Mouse (Mus musculus): ENCODE results near the gene Itgb3bp. TPM values are rescaled to one million over a fixed set of nuclear protein-coding genes. Genes with fewer than 3 reads are reported as not detected.

Itgb3bp gene
- polyA plus RNA-seq, 1 experiment = 7.6 TPM

GRCm38 (mm10) chr4:99724331-99724730 is 205.3 kb downstream of the Itgb3bp start:
- Histone ChIP-seq H3K4me3 (ENCODE audit: control insufficient read depth, low read depth, low read length) (no peak overlapping the region), H3K4me1 (ENCODE audit: control insufficient read depth, insufficient read depth, low read length) (no peaks in the 10 kb centered on the region), H3K36me3 (ENCODE audit: control insufficient read depth, insufficient read depth, low read length) (no peaks in the 10 kb centered on the region), H3K27me3 (ENCODE audit: control insufficient read depth, insufficient read depth, low read length) (no peaks in the 10 kb centered on the region), H3K27ac (ENCODE audit: control insufficient read depth, insufficient read depth, low read depth, low read length) (no peak overlapping the region)
- no peak for TF ChIP-seq CTCF (IDR thresholded peaks at IDR 0.05; ENCODE audit: control insufficient read depth, insufficient read depth, insufficient replicate concordance, low read depth, low read length)
- TF ChIP-seq POLR2A (IDR thresholded peaks at IDR 0.05; ENCODE audit: control insufficient read depth, low read depth, low read length) = no peak

DNA sequence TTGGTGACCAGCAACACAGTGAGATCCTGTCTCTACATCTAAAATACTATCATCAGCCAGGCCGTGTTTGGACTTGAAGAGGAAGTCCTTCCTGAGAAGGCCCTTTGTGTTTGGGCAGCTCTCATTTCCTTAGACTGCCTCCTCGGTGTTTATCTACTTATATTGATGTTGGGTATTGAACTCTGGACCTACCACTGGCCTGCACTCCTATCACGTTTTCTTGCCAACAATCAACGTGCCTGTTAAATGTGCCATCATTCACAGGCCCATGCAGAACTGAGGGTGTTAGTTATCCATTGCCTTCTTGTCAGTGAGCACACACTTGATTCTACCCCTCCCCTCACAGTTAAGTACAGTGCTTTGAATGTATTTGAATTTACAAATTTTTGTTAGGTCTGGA is 211.7 kb downstream of the Itgb3bp start:
- Histone ChIP-seq H3K4me3 (ENCODE audit: control insufficient read depth, low read depth, low read length) (no peak overlapping the region), H3K27ac (ENCODE audit: control insufficient read depth, insufficient read depth, low read depth, low read length) (no peak overlapping the region), H3K4me1 (ENCODE audit: control insufficient read depth, insufficient read depth, low read length) (peaks cover 6% of the 10 kb centered on the region), H3K36me3 (ENCODE audit: control insufficient read depth, insufficient read depth, low read length) (no peaks in the 10 kb centered on the region), H3K27me3 (ENCODE audit: control insufficient read depth, insufficient read depth, low read length) (no peaks in the 10 kb centered on the region)
- TF ChIP-seq POLR2A (IDR thresholded peaks at IDR 0.05; ENCODE audit: control insufficient read depth, low read depth, low read length) (no peak), CTCF (IDR thresholded peaks at IDR 0.05; ENCODE audit: control insufficient read depth, insufficient read depth, insufficient replicate concordance, low read depth, low read length) (no peak)

DNA sequence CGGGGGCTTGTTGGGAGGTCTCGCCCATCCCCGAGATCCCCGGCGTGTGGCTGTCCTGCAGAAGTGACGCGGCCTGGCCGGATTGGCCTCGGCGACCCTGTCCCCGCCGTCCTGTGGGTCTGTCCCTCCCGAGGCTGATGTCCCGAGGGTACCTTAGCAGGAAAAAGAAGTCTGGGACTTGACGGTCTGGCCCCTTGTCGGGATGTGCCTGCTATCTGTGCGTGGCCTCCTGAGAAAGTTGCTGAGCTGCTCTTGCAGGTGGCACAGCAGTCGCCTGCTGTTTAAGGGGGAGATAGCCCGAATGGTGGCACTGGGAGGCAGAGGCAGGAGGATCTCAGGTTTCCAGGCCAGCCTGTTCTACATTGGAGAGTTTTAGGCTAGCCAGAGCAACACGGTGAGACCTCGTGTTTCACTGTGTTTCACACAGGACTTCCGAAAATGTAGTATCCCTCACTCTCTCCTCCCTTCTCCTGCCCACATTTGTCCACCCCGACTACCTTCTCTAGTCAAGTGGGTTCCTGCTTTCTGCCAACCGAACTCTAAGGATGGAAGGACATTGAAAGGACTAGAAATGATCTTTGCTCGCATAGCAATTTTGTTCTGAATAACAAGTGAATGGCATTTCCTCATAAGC is 213.7 kb downstream of the Itgb3bp start:
- H3K27me3 ChIP-seq (ENCODE audit: control insufficient read depth, insufficient read depth, low read length) = no peaks in the 10 kb centered on the region
- peak overlapping the region; percentile 74 for H3K27ac ChIP-seq (ENCODE audit: control insufficient read depth, insufficient read depth, low read depth, low read length)
- peaks cover 6% of the 10 kb centered on the region for H3K4me1 ChIP-seq (ENCODE audit: control insufficient read depth, insufficient read depth, low read length)
- TF ChIP-seq CTCF (IDR thresholded peaks at IDR 0.05; ENCODE audit: control insufficient read depth, insufficient read depth, insufficient replicate concordance, low read depth, low read length) = no peak
- TF ChIP-seq POLR2A (IDR thresholded peaks at IDR 0.05; ENCODE audit: control insufficient read depth, low read depth, low read length) = no peak
- H3K36me3 ChIP-seq (ENCODE audit: control insufficient read depth, insufficient read depth, low read length) = no peaks in the 10 kb centered on the region
- peak overlapping the region; percentile 98 for H3K4me3 ChIP-seq (ENCODE audit: control insufficient read depth, low read depth, low read length)

Other genes with a start within 250 kb of the Itgb3bp start
- gene Alg6, start 214.1 kb downstream of the Itgb3bp start, polyA plus RNA-seq (2012; rRNA removed) = 2.2 and 2.6 TPM in 2 replicates
- 20.1 and 24.9 TPM in 2 replicates for gene Efcab7, start 100.6 kb downstream of the Itgb3bp start, polyA plus RNA-seq (2012; rRNA removed)
- gene Pgm1, start 399 bp downstream of the Itgb3bp start, polyA plus RNA-seq (2012; rRNA removed) = 6.2 and 7.0 TPM in 2 replicates
- 0.12 and 0.28 TPM in 2 replicates for gene Ror1, start 166.0 kb upstream of the Itgb3bp start, polyA plus RNA-seq (2012; rRNA removed)